Mouse (Mus musculus): ENCODE data around the gene Uba52. TPM values are rescaled to one million over a fixed set of nuclear protein-coding genes. Genes with fewer than 3 reads are reported as not detected.

Gene Uba52
- total RNA-seq, 2 experiments from 2014 or later = 924 to 953 TPM

DNA sequence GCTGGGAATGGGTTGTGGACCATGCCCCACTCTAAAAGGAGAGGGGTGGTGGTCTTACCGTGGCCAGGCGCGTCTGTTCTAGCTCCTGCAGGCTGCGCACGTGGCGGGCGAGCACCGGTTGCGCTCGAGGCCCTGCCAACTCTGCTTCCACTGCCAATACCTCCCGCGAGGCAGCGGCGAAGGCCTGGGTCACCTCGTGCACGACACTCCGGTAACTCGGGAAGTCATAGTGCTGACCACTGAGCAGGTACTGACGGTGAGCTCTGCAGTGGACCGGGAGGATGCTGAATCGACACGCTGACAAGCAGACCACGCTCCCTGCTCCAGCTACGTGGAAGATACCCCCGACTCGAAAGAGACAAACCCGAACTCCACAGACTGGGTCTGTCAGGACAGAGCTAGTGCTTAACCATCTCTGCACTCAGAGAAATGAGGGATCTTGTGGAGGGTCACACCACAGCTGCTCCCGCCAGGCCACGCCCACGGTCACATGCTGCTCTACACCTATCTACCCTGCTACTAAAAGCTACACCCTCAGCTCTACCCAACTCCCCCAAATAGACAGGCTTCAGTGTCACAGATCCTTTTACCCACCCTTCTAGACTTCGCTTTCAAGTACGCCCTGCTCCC lies 4.8 kb downstream of the Uba52 start:
- no peak for DNase-seq (ENCODE audit: low spot score in 2 of 2)

DNA sequence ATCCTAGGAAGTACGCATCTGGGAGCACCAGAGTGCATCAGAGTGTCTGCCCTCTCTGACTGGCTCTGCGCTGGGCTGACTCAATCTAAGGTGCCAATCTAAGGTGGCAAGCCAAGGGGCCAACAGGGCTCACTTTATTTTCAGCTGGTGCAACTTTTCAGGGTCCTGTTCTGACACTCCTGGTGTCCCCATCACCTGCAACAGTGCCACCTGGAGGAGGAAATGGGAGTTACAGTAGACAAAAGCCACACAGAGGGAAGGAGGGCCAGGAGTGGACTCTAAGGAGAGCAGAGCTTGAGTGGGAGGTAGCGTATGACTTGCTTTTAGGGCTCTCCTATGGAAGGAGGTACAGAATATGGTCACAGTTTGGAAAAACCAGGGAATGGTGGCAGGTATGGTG lies 5.8 kb downstream of the Uba52 start:
- DNase-seq (ENCODE audit: low spot score in 2 of 2) = peak; percentile 84 to 94

DNA sequence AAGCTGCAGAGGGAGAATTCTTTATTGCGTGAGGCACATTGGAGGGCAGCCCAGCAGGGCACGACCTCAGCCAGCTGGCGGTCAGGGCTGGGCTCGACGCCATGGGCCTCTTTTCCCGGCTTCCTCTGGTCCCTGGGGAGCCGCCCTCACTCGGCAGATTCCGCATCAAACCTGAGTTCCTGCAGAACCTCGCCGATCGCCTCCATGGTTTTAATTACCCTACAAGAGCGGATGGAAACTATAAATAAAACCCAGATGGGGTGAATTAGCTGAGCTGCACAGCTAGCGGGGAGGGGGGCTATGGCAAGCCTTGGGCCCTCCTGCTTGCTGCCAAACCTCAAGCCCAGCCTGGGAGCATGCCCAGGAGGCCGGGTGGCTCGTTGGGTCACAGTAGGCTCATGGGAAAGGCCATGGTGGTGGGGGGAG lies 6.3 kb downstream of the Uba52 start:
- peak in 1 of 2 experiments; percentile 34 for DNase-seq (ENCODE audit: low spot score in 2 of 2)

DNA sequence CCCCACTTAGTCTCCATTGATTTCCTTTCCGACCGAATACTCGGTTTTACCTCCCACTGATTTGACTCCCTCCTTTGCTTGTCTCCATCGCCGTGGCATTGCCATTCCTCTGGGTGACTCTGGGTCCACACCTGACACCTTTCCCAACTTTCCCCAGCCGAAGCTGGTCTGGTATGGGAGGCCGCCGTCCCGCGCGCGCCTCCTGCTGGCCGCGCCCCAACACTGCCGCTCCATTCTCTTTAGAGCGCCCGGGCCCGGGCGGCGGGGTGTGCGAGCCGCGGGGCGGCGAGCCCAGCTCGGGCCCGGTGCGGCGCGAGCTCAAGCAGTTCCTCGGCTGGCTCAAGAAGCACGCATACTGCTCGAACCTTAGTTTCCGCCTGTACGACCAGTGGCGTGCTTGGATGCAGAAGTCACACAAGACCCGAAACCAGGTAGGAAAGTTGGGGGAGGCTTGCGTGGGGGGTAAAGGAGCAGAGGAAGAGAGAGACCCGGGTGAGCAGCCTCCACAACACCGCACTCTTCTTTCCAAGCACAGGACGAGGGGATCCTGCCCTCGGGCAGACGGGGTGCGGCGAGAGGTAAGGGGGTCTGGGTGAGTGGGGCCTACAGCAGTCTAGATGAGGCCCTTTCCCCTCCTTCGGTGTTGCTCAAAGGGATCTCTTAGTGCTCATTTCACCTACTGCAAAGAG lies 7.4 kb downstream of the Uba52 start:
- DNase-seq (ENCODE audit: low spot score in 2 of 2) = peak; percentile 54 to 63

DNA sequence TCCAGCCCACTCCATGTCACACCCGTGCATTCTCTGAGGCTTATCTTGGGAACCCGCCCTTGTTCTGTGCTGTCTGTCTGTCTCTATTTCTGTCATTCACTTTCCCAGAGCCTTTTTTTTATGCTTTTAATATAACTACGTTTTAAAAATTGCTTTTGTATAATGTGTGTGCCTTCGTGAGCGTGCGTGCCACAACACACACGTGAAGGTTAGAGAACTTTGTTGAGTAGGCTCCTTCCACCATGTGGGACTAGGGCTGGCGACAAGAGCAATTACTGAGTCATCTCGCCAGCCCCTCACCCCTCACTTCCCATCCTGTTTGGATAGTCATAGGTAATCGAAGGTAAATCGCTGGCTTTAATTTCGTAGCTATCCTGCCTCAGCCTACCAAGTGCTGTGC lies 8.1 kb downstream of the Uba52 start:
- no peak for DNase-seq (ENCODE audit: low spot score in 2 of 2)

DNA sequence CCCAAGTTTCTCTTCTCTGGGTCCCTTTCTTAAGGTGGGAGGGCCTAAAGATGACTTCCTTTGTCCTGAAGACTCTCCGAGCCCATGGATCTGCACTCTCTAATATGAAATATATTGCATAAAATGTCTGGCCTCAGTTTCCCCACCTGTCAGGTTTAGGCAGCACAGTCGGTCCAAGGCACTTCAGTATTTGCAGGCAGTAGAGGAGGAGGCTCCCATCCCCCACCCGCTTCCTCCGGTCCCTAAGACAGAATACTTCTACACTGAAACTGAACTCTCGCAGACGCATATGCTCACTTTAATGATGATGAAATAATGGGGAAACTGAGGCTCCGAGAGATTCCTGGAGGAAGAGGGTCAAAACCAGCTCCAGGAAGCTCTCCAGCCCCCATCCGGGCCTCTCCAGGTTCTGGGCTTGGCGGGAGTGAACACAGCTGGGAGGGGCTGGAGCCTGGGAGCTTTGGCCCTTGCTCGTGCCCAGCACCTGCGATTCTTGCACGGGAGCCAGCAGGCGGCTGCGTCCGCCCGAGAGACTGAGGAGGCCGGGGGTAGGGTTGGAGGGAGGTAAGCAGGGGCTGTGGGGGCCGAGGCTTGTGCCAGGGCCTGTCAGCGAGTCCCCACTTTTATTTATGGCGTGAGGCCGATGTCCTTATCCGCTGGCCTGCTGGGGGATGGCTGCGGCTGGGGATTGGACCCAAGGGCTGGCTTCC lies 8.6 kb downstream of the Uba52 start:
- DNase-seq (ENCODE audit: low spot score in 2 of 2) = no peak

DNA sequence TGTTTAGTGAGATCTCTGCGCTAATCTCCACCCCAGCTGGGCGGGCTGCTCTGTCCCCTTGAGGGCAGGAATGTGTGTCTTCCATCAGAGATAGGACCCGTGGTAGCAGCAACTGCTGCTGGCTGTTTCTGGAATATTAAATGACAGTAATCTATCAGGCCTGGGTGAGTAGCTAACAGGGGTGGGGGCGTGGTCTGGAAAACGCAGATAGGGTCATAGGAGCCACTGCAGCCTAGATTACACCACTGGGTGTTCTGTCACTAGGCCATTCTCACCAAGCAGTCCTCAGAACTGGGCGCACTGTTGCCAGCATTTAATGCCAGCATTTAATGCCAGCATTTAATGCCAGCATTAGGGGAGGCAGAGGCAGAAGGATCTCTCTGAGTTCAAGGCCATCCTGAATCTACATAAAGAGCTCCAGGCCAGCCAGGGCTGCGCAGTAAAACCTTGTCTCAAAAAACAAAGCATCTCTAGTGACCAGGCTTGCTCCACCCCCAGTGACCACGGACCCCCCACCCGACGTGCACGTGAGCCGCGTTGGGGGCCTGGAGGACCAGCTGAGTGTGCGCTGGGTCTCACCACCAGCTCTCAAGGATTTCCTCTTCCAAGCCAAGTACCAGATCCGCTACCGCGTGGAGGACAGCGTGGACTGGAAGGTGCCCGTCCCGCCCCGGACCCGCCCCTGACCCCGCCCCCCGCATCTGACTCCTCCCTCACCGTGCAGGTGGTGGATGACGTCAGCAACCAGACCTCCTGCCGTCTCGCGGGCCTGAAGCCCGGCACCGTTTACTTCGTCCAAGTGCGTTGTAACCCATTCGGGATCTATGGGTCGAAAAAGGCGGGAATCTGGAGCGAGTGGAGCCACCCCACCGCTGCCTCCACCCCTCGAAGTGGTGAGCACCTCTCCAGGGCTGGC lies 10.0 kb downstream of the Uba52 start:
- DNase-seq (ENCODE audit: low spot score in 2 of 2) = no peak

DNA sequence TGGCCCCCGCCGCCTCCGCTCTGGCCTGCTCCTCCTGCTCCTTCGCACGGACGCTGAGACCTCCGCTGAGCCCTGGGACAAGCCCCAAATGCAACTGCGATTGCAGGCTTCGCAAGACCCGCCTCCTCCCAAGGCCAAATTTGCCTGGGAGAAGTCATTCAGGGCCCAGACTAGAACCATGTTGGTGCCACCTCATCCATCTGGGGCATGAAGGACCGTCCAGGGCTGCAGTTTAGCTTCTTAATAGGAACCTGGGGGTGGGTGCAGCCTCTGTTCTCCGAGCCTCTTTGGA lies 14.9 kb downstream of the Uba52 start:
- DNase-seq (ENCODE audit: low spot score in 2 of 2) = no peak

DNA sequence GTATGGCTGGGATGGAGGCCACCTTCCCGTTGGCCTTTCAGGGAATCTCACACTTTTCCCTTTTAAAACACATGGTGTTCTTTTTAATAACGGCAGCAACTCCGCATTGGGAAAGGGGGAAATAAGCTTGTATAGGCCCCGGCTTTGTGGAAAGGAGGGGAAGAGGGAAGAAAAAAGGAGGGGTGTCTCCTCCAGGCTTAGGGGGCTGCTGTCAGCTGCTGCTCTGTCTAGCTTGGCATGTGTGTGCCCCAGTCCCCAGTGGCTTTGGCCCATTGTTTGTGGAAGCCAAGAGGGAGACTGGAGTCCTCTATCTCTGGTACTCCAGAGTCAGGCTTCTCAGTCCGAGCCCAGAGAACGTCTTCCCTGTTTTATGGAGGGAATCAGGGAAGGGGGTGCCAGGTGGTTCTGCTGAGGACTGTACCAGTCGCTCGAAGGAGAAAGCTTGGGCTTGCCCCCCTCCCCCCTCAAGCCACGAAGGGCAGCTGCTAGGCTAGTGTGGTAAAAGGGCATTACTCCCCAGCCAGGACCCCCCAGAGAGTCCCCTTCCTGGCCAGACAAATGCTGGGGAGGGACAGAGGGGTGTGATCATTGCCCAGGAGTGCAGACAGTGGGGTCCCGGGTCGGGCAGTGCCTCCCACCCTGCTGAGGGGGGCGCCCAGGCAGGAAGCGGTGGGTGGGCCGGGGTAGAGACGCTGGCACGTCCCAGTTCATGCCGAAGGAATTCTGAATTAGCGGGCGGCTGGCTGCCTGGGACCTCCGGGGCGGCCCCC lies 15.4 kb downstream of the Uba52 start:
- DNase-seq (ENCODE audit: low spot score in 2 of 2) = no peak

DNA sequence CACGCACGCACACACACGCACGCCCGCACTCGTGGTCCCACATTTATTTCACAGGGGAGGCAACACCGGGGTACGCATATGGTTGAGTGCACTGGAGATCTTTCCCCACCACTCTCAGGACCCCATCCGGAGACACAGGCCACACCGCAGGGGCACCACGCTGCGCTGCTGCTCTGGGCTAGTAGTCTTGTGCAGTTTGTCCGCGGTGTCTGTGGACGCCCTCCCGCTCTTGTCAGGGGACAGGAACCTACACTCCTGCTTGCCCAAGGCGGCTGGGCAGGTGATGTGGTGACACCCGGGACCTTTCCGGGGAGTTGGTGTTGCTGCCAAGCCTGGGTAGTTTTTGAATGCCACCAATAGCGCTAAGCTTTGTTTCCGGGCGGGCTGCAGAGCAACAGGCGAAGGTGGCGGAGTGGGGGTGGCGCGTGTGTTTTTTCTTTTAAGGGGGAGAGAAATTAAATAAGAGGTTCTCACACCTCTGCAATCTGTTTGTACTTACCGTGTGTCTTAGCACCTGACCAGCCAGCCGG lies 16.1 kb downstream of the Uba52 start:
- DNase-seq (ENCODE audit: low spot score in 2 of 2) = no peak

DNA sequence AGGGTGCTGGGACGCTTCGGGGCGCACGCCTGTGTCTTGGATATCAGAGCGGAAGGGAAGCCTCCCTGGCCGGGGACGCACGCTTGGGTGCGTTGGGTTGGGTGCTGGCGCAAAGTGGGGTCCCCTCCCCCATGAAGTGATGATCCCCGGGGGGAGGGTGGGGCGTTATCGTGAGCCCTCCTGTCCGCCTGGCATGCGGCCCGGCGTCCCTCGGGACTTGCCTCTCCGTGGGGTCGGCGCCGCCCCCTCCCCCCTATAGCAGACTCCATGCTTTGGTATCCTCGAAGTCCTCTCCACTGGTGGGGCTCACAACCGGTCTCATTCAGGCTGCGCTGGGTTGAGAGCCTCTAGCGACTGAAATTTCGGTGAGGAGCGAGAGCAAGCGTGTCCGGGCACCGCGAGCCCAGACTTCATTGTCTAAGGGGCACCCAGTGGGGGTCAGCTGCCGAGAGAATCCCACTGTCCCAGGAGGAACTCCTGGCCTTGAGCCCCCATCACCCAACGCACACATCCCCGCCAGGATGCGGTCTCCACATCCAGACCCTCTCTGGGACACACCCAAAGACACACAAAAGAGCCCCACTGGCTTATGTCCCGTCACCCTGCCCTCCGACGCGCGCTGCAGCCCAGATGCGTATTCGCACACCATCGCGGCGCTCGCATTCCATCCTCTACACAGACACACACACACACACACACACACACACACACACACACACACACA lies 16.7 kb downstream of the Uba52 start:
- no peak for DNase-seq (ENCODE audit: low spot score in 2 of 2)

DNA sequence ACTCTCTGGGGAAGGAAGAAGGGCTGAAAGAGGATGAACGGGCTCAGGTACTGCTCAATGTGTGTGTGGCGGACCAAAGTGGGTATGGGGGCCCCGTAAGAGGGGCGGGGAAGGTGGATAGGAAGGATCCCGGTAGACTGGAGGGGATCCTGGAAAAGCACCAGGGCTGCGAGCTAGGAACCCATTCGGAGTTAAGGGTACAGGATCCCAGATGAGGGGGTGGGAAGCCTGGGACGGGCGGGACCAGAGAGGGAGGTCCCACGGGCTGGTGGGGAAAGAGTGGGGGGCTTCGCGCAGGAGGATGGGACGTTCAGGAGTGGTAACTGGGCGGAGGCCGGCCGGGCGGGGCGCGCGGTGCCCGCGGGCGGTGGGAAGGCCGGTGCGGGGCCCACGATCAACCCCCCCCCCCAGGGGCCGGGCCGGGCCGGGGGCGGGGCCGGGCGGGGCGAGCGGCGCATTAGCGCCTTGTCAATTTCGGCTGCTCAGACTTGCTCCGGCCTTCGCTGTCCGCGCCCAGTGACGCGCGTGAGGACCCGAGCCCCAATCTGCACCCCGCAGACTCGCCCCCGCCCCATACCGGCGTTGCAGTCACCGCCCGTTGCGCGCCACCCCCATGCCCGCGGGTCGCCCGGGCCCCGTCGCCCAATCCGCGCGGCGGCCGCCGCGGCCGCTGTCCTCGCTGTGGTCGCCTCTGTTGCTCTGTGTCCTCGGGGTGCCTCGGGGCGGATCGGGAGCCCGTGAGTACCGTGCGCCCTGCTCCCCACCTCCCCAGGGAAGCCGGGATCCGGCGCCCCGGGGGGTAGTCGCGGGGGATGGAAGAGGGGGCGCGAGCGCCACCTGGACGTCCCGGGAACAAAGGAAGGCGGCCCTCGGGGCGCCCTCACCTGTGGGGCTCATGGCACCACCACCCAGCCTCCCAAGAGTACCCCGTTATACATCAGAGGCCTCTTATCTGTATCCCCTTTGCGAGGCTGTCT lies 17.6 kb downstream of the Uba52 start, which contains the start of gene Crlf1:
Gene Crlf1, plus strand, starts transcription at position 495 of the 977 bp plus-strand sequence.
- DNase-seq (ENCODE audit: low spot score in 2 of 2) = no peak

DNA sequence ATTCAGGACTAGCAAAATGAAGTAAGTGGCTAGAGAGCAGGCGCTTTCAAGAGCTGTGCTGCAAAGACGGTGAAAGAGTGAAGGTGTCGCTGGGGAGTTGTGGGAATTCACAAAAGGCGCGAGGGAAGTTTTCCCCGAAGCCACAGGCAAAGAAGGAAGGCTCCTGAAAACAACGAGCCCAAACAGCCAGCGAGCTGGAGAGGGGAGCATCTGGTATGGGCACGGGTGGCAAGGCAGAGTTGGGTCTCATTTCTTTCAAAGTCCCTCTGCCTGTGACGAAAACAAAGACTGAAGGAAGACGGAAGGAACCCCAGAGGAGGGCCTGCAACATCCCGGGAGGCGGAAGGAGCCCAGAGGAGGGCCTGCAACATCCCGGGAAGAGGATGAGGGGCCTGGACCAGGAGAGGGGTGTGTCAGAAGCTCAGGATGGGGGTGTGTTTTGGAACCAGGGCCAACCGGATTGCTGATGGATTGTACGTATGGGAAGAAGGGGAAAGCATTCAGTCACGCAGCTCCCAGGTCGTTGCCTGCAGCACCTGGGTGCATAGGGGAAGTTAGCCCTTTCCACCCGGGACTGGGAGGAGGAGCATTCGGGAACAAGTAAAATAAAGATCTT lies 19.6 kb downstream of the Uba52 start:
- DNase-seq (ENCODE audit: low spot score in 2 of 2) = no peak

DNA sequence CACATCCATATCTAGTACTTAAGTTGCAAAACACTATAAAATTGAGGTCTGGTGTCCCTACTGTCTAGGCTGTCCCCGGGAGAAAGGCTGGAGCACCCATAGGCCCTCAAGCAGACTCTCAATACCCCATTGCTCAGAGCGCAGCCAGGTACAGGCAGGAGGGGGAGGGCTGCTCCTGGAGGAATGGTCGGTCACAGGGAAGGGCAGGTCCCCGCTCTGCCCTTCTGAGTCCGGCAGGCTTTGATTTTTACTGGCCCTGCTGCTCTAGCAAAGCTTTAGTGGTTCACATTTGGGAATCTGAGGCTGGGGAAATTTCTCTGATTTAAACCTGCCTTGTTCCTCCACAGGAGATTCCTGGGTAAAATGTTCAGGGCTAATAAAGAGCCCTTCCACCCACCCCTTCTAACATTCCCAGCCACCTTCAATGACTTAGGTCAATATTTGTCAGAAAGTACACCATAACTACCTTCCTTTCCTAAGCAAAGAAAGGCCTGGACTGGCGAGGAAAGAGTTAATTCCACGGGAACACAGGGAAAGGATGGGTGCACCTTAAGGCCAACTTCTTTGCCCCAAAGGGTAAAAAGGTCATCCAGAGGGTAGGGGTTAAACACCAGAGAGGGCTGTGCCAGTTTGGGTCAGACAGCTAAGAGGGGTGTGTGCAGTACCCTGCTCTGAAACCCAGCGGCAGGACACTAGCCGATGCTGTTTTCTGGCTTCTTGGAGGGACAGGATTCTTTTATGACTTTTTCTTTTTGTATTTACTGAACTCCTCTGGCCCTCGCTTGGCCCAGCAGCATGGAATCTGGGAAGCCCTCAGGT lies 20.3 kb downstream of the Uba52 start:
- DNase-seq (ENCODE audit: low spot score in 2 of 2) = no peak

DNA sequence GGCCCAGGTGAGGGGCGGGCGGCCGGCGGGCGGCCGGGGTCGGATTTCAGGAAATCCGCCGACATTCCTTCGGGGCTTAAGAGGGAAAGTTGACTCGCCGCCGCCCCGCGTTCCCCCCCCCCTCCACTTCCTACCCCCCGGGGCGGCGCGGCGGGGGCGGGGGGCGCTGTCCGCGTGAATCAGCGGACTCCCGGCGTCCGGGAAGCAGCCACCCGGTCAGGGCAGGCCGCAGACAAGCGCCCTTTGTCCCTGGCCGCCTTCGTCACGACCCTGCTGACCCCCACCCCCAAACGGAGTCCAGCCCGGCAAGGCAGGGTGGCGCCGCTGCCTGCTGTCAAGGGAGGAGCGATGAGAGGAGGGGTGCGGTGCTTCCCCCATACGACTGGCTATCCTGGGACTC lies 21.0 kb downstream of the Uba52 start:
- DNase-seq (ENCODE audit: low spot score in 2 of 2) = no peak

DNA sequence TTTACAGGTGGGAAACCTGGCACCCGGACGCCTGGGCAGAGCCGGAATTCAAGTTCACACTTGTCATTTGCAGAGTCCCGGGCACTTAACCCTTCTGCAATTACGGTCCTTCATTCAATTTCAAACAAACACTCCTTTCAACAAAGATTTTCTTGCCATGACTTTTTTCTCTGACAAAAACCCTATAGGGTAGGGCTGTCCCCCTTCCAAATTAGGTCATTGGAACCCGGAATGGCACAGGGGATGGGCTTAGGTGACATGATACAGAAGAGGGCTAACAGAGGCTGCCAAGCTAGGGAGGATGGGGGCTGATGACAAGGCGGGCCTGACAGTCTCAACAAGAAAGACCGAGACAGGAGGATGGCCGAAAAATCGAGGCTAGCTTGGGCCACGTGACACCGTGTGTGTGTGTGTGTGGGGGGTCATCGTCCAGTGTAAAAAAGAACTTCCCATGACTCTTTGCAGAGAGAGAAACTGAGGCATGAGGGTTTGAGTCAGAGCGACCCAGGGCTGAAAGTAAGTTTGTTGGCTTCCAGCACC lies 21.6 kb downstream of the Uba52 start:
- no peak for DNase-seq (ENCODE audit: low spot score in 2 of 2)

Measured in left cerebral cortex, adult 18-20 months (tissue).